Mouse (Mus musculus) kidney, adult 2 months (tissue): ENCODE measurements around the gene Ift22. TPM values are rescaled to one million over a fixed set of nuclear protein-coding genes. Genes with fewer than 3 reads are reported as not detected.
A peak's percentile ranks its signal among the peaks of the same experiment; 100 is the strongest.

Experiments used
- DNase-seq: peaks from one replicate; pipeline ENCODE4 v3.0.0; 2021
- H3K27ac ChIP-seq: fragments of 200-500 bp; 2 replicates; pipeline ENCODE4 v1.5.1; 2012; ENCODE audit warnings: low read depth, low read length, control low read depth, inconsistent platforms; ENCODE audit not compliant: insufficient read depth
- H3K27me3 ChIP-seq: fragments of 200-500 bp; replicated peaks from 2 replicates; pipeline ENCODE4 v1.6.1; 2012; ENCODE audit warnings: mild to moderate bottlenecking, moderate library complexity, low read length, inconsistent platforms; ENCODE audit not compliant: control insufficient read depth, insufficient read depth
- H3K36me3 ChIP-seq: fragments of 200-500 bp; 2 replicates; pipeline ENCODE4 v1.6.1; 2012; ENCODE audit warnings: mild to moderate bottlenecking, moderate library complexity, low read length, inconsistent platforms; ENCODE audit not compliant: control insufficient read depth, insufficient read depth
- H3K4me1 ChIP-seq: fragments of 200-500 bp; 2 replicates; pipeline ENCODE4 v1.6.1; 2011; ENCODE audit warnings: low read length; ENCODE audit not compliant: control insufficient read depth, insufficient read depth
- H3K4me3 ChIP-seq: fragments of 200-500 bp; 2 replicates; pipeline ENCODE4 v1.5.1; 2011; ENCODE audit warnings: mild to moderate bottlenecking, low read depth, low read length, control low read depth; ENCODE audit not compliant: insufficient read depth
- CTCF ChIP-seq: fragments of 200-500 bp; conservative IDR thresholded peaks from 2 replicates; pipeline ENCODE4 v1.5.1; 2011; ENCODE audit warnings: low read depth, mild to moderate bottlenecking, control low read depth, low read length, moderate library complexity, mixed read lengths; ENCODE audit not compliant: insufficient read depth, insufficient read length
- POLR2A ChIP-seq: fragments of 200-500 bp; IDR thresholded peaks from one replicate; pipeline ENCODE4 v1.6.1; 2011; ENCODE audit warnings: low read depth, low read length, control low read depth
- WGBS: fragments of 180-500 bp; shearing (Covaris S2); methylation state at CpG from one replicate; pipeline ENCODE4 v1.1.7; 2018; 5-methylcytosine and 5-hydroxymethylcytosine counted together
- polyA plus RNA-seq: library from polyadenylated mRNA; depleted of rRNA; stranded (reverse); fragments of >200 nt; gene quantifications from 2 replicates; pipeline ENCODE4 v1.2.3, GENCODE M21; 2012

Gene Ift22
- polyA plus RNA-seq, 1 experiment = 26.5 TPM

- Histone ChIP-seq H3K4me3 (no peak overlapping the region), H3K4me1 (peaks cover 8% of the 10 kb centered on the region; the same call in 1 of the 2 replicates), H3K27me3 (no peaks in the 10 kb centered on the region), H3K36me3 (no peaks in the 10 kb centered on the region), H3K27ac (no peak overlapping the region)
- TF ChIP-seq CTCF = peak; percentile 52
- no peak for TF ChIP-seq POLR2A
- 53% methylated on average over 7 of the region's 7 CpGs for WGBS
- peak; percentile 22 for DNase-seq
These were observed 2.3 kb upstream of the Ift22 start for GRCm38 (mm10) chr5:136905630-136906029.

- TF ChIP-seq POLR2A (no peak), CTCF (no peak)
- no peak overlapping the region for H3K27ac ChIP-seq
- WGBS = 40% methylated on average over 9 of the region's 9 CpGs
- no peak for DNase-seq
- H3K4me3 ChIP-seq = peak overlapping the region; percentile 29; the same call in 1 of the 2 replicates
- peaks cover 8% of the 10 kb centered on the region; the same call in 1 of the 2 replicates for H3K4me1 ChIP-seq
- H3K36me3 ChIP-seq = no peaks in the 10 kb centered on the region
- H3K27me3 ChIP-seq = no peaks in the 10 kb centered on the region
These were observed 363 bp upstream of the Ift22 start for GRCm38 (mm10) chr5:136907587-136907986.

- Histone ChIP-seq H3K4me1 (peaks cover under 1% of the 10 kb centered on the region; the same call in 1 of the 2 replicates), H3K36me3 (no peaks in the 10 kb centered on the region), H3K27ac (no peak overlapping the region), H3K4me3 (no peak overlapping the region), H3K27me3 (no peaks in the 10 kb centered on the region)
- no peak for TF ChIP-seq CTCF
- no peak for TF ChIP-seq POLR2A
- 85% methylated on average over 3 of the region's 3 CpGs for WGBS
- DNase-seq = no peak
These were observed 6.2 kb downstream of the Ift22 start for GRCm38 (mm10) chr5:136914183-136914582.

GRCm38 (mm10) chr5:136917613-136918242 lies 9.8 kb downstream of the Ift22 start:
- no peak overlapping the region for H3K27ac ChIP-seq
- WGBS = 99% methylated on average over 8 of the region's 8 CpGs
- H3K36me3 ChIP-seq = no peaks in the 10 kb centered on the region
- no peaks in the 10 kb centered on the region; the same call in 1 of the 2 replicates for H3K4me1 ChIP-seq
- no peak for DNase-seq
- TF ChIP-seq CTCF = no peak
- TF ChIP-seq POLR2A = no peak
- H3K4me3 ChIP-seq = no peak overlapping the region
- no peaks in the 10 kb centered on the region for H3K27me3 ChIP-seq

GRCm38 (mm10) chr5:136918655-136919472 lies 10.9 kb downstream of the Ift22 start:
- peak overlapping the region; percentile 76 for H3K4me3 ChIP-seq
- H3K36me3 ChIP-seq = no peaks in the 10 kb centered on the region
- no peak for TF ChIP-seq CTCF
- no peak for TF ChIP-seq POLR2A
- H3K27me3 ChIP-seq = no peaks in the 10 kb centered on the region
- 3% methylated on average over 38 of the region's 38 CpGs for WGBS
- peak overlapping the region; percentile 28; the same call in 1 of the 2 replicates for H3K27ac ChIP-seq
- peak; percentile 89 for DNase-seq
- H3K4me1 ChIP-seq = no peaks in the 10 kb centered on the region; the same call in 1 of the 2 replicates

GRCm38 (mm10) chr5:136919546-136920301 lies 11.8 kb downstream of the Ift22 start:
- WGBS = 24% methylated on average over 18 of the region's 18 CpGs
- no peak for DNase-seq
- no peaks in the 10 kb centered on the region; the same call in 1 of the 2 replicates for H3K4me1 ChIP-seq
- peak overlapping the region; percentile 76 for H3K4me3 ChIP-seq
- H3K27ac ChIP-seq = no peak overlapping the region
- TF ChIP-seq CTCF (no peak), POLR2A (no peak)
- no peaks in the 10 kb centered on the region for H3K27me3 ChIP-seq
- no peaks in the 10 kb centered on the region for H3K36me3 ChIP-seq
